Mouse (Mus musculus) C2C12 (cell line): ENCODE measurements around the gene Mocs1. TPM values are rescaled to one million over a fixed set of nuclear protein-coding genes. Genes with fewer than 3 reads are reported as not detected.

ENCODE experiments used
- H3K27me3 ChIP-seq: one replicate; pipeline ENCODE4 v1.6.1; 2011; ENCODE audit not compliant: control insufficient read depth, insufficient read depth, insufficient read length
- H3K36me3 ChIP-seq: one replicate; pipeline ENCODE4 v1.6.1; 2011; ENCODE audit not compliant: control insufficient read depth, insufficient read depth
- H3K4me3 ChIP-seq: one replicate; pipeline ENCODE4 v1.5.1; 2011; ENCODE audit warnings: mild to moderate bottlenecking, control low read depth; ENCODE audit not compliant: poor library complexity, insufficient read depth, severe bottlenecking
- H3K79me2 ChIP-seq: one replicate; pipeline ENCODE4 v1.6.1; 2011; ENCODE audit not compliant: control insufficient read depth, insufficient read depth
- H3K79me3 ChIP-seq: one replicate; pipeline ENCODE4 v1.6.1; 2011; ENCODE audit warnings: low read depth, control low read depth
- H3ac ChIP-seq: one replicate; pipeline ENCODE3; 2011; ENCODE audit warnings: low read depth; ENCODE audit not compliant: control insufficient read depth, insufficient read length
- CEBPB ChIP-seq: IDR thresholded peaks from one replicate; pipeline ENCODE4 v1.6.1; 2011; ENCODE audit warnings: low read depth, mild to moderate bottlenecking, control low read depth, moderate library complexity
- CTCF ChIP-seq: IDR thresholded peaks from one replicate; pipeline ENCODE4 v1.5.1; 2011; ENCODE audit not compliant: control insufficient read depth, insufficient read depth, insufficient read length
- FOSL1 ChIP-seq: IDR thresholded peaks from one replicate; pipeline ENCODE4 v1.8.0; 2011; ENCODE audit warnings: mild to moderate bottlenecking, low read length; ENCODE audit not compliant: poor library complexity, insufficient read depth, severe bottlenecking
- MAX ChIP-seq: IDR thresholded peaks from one replicate; pipeline ENCODE4 v1.6.1; 2011; ENCODE audit warnings: mild to moderate bottlenecking, control low read depth
- MYOD1 ChIP-seq: IDR thresholded peaks from one replicate; pipeline ENCODE4 v1.6.1; 2011; ENCODE audit warnings: low read depth; ENCODE audit not compliant: control insufficient read depth, insufficient read length
- MYOG ChIP-seq: IDR thresholded peaks from one replicate; pipeline ENCODE4 v1.6.1; 2011; ENCODE audit not compliant: control insufficient read depth, insufficient read length; ENCODE audit errors: extremely low read depth
- USF1 ChIP-seq: IDR thresholded peaks from one replicate; pipeline ENCODE4 v1.6.1; 2011; ENCODE audit warnings: low read depth, mild to moderate bottlenecking, control low read depth, moderate library complexity
- polyA plus RNA-seq: library from polyadenylated mRNA; unstranded; fragments of >200 nt; fragmentation: generic; extraction: Trizol; gene quantifications from one replicate; pipeline ENCODE4 v1.2.1, GENCODE M21; 2012; ENCODE audit warnings: missing spikeins

The Mocs1 gene
- polyA plus RNA-seq, 1 experiment: 13.7 TPM

DNA sequence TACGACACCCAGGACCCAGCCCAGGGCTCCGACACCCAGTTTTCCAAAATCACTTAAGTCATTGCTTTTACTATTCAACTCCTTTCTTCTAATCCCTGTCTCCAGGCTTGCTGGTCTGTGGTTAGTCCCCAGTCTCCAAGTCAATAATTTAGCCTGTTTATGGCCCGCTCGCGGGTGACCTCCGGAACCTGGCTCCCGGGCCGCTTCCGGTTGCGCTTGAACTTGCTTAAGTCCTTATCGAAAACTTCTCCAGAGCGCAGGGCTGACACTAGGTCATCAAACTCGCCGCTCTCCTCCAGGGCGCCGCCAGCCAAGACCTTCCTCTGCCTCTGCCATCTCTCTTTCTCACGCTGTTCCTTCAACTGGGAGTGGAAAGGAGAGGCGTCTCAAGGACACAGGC is 30.2 kb downstream of the Mocs1 start:
- TF ChIP-seq MYOD1 (no peak), USF1 (no peak), FOSL1 (no peak), CTCF (no peak), MYOG (no peak), CEBPB (no peak), MAX (no peak)
- H3K27me3 ChIP-seq: no peaks in the 10 kb centered on the region
- no peak overlapping the region for H3ac ChIP-seq
- no peaks in the 10 kb centered on the region for H3K79me2 ChIP-seq
- no peaks in the 10 kb centered on the region for H3K79me3 ChIP-seq
- H3K36me3 ChIP-seq: peaks cover 10% of the 10 kb centered on the region
- H3K4me3 ChIP-seq: no peak overlapping the region

DNA sequence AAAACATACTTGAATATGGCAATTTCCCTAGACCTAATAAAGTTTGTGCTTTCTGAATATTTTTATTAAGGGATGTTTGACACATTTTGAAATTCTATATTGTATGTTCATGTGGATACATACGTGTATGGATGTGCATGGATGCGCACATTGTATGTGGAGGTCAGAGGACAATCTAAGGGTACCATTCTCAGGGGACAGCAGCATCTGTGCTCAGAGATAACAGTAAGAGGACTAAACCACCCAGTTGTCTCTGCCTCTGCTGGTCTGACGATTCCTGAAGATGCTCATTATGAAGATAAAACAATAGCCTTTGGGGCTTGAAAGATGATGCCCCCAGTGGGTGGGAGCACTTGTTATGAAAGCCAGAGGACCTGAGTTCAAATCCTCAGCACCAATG is 36.7 kb downstream of the Mocs1 start:
- Histone ChIP-seq H3K79me2 (no peaks in the 10 kb centered on the region), H3K79me3 (no peaks in the 10 kb centered on the region), H3K4me3 (no peak overlapping the region), H3K36me3 (no peaks in the 10 kb centered on the region), H3ac (no peak overlapping the region), H3K27me3 (no peaks in the 10 kb centered on the region)
- TF ChIP-seq FOSL1 (no peak), MYOD1 (no peak), CEBPB (no peak)

DNA sequence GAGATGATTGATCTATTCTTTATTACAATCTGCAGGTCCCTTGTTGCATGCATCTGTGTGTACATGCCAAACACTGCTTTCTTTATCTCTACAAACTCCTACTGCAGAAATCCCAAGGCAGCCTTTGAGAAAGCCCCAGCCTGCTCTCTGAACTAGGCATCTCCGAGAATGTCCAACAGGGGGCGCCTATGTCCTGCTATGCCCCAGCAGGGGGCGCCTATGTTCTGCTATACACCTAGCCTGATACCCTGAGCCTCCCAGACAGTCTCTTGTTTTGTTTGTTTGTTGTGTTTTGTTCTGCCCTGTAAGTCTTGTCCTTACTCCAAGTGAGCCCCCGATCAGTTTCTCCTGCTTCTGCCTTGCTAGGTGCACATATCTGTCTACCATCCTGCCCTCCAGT is 40.1 kb downstream of the Mocs1 start:
- TF ChIP-seq CTCF (peak; percentile 97), MYOG (no peak), MAX (no peak), FOSL1 (no peak)
- no peaks in the 10 kb centered on the region for H3K79me2 ChIP-seq
- H3K79me3 ChIP-seq: no peaks in the 10 kb centered on the region
- no peak overlapping the region for H3K4me3 ChIP-seq
- no peaks in the 10 kb centered on the region for H3K27me3 ChIP-seq
- H3ac ChIP-seq: no peak overlapping the region
- no peaks in the 10 kb centered on the region for H3K36me3 ChIP-seq

DNA sequence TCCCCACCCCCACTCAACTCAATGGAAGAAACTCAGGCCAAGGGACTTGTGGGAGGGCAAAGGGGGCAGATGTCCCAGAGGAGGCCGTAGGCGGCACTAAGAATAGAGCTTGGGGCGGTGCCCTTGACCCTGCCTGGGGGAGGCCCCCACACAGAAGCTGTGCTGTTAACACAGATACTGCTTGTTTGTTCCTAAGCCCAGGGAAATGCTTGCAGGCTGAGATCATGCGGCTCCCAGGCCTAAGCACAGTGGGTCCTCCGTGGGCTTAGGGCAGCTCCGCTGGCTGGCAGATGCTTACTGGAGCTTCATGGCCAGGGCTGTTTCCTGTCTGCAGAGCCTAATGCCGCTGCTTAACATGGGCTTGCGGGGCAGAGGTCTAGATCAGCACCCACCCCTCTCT is 44.5 kb downstream of the Mocs1 start:
- Histone ChIP-seq H3K4me3 (no peak overlapping the region), H3K79me3 (no peaks in the 10 kb centered on the region), H3K79me2 (no peaks in the 10 kb centered on the region), H3K27me3 (no peaks in the 10 kb centered on the region), H3K36me3 (no peaks in the 10 kb centered on the region), H3ac (no peak overlapping the region)
- TF ChIP-seq MAX (no peak), MYOD1 (no peak), CTCF (no peak), CEBPB (no peak), MYOG (no peak), USF1 (no peak), FOSL1 (no peak)

DNA sequence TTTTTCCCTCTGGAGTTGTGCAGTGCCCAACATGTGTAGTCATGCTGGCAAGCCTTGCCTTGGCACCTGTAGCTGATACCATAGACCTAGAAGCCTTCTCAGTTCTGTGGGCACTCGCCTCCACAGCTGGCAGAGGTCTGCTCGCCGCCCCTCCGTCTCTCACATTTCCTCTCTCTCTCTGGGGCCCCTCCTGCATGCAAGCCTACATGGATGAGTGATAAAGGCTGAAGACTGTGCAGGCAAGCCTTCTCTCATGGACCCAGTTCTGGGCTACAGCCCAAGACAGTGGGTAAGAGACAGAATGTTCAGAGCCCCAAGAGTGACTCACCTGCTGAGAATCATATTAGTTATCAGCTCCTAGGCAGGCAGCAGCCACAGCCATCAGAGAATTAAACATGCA is 45.9 kb downstream of the Mocs1 start:
- TF ChIP-seq CTCF: no peak
- TF ChIP-seq CEBPB: no peak
- TF ChIP-seq USF1: no peak
- no peak for TF ChIP-seq MAX
- no peak for TF ChIP-seq MYOD1
- TF ChIP-seq MYOG: no peak
- no peak for TF ChIP-seq FOSL1
- Histone ChIP-seq H3ac (no peak overlapping the region), H3K4me3 (no peak overlapping the region), H3K79me3 (no peaks in the 10 kb centered on the region), H3K79me2 (no peaks in the 10 kb centered on the region), H3K36me3 (no peaks in the 10 kb centered on the region), H3K27me3 (no peaks in the 10 kb centered on the region)

DNA sequence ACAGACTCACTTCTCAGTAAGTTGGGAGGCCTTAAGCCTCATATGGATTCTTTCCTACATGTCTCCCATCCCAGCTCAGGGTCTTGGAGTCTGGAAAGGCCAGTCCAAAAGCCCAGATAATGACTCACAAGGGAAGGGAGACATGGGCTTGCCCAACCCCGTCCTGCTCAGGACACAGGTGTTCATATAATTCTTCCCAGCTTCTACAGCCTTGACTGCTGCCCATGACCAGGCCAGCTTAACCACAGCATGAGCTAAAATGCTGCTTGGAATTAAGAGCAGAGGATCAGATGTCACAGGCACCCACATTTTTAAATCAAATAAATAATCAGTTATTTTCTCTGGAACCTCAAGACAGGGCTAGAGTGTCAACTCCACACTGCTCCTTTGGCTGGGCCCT is 47.0 kb downstream of the Mocs1 start:
- Histone ChIP-seq H3K27me3 (no peaks in the 10 kb centered on the region), H3K36me3 (no peaks in the 10 kb centered on the region), H3ac (no peak overlapping the region), H3K79me3 (no peaks in the 10 kb centered on the region), H3K79me2 (no peaks in the 10 kb centered on the region), H3K4me3 (no peak overlapping the region)
- TF ChIP-seq MYOD1 (peak; percentile 95), CEBPB (no peak), FOSL1 (no peak), CTCF (no peak)
